Mouse (Mus musculus) cerebellum, adult 11 months (tissue): Measurements from ENCODE around the gene Ldb2.

Source experiments
- DNase-seq: peaks from one replicate; pipeline ENCODE4 v3.0.0; 2022

Ldb2 gene

DNA sequence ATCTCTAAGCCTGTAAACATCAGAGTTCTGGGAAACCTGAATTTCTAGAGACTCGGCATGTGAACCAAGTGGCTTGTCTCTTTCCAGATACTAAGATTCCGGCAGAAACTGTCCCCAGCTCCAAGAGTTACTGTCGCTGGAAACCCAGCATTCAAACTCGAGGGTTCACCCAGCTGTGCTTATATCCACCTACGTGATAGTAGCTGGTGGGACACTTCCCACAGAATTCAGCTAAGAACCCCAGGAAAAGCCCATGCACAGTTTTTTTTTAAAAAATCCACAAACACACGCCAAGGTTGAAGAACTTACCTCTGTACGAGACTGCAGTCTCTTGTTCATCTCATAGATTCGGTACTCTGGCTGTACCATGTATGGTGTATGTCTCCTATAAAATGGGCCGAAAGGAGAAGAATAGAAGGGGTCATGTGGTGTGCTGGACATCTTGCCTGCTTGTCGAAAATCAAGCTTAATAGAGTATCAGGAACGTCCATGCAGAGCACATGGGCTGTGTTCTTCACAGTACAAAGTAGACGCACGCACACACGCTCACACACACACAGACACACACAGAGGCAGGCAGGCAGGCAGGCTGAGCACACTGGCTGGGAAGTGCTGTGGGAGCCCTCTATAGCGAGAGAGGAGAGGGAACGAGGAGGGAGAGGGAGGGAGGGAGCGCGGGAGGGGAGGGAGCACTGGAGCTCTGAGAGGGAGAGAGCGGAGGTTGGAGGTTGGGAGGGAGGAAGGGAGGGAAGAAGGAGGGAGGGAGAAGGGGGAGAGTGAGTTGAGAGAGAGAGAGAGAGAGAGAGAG is at the start of gene Ldb2:
Gene Ldb2 (minus strand): TSS at position 628 of the 808 bp plus-strand sequence.
- DNase-seq: no peak

DNA sequence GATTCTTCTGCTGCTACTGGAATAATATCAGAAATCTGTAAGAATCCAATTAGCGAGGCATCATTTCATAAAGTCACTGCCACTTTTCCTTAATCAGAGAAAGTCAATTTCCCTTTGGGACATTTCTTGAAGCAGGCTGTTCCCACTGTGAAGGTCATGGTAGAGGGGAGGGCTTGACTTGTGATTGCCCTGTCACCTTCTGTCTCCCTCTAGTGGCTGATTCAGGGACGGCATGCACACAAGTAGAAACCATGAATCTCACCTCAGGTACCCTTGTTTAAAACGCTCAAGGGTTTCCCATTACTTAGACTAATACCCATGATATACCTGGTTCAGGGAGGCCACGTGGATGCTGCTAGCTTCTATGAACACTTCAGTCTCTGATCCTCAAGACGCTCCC is 31.8 kb upstream of the Ldb2 start:
- DNase-seq: no peak

DNA sequence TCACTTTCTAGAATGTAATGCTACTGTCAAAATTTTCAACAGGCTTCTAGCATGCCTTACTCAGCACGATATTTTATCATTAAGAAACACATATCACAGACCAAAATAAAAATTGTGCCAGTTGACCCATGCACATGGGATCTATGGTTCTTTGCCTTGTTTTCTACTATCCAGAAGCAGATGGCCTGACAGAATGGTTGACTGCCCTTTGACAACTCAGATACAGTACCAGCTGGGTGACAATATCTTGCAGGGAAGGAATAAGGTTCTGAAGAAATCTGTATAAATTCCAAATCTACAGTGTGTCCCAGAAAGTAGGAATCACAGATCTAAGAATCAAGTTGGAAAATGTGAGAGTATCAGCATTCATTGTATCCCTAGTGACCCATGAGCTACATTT is 16.0 kb upstream of the Ldb2 start:
- no peak for DNase-seq

DNA sequence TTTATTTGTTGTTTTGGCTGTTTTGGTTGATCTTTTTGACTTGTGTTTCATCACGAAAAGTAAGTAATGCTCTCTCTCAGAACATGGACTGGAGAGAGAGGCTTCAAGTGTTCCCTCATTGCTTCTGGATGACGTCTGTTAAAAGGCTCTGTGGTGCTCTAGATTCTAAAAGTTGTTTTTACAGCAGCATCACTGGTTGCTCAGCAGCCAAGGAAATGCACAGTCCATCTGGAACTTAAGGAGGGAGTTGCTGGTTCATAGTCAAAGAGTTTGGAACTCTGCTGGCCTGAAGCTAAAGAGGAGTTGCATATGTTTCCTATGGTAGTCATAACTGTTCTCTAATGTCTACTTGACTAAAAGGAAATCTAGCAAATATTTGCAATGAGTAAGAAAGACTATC is 6.5 kb upstream of the Ldb2 start:
- no peak for DNase-seq

GRCm38 (mm10) chr5:44801100-44801499 is 1.6 kb upstream of the Ldb2 start:
- DNase-seq: no peak

- no peak for DNase-seq
These were observed 381 bp upstream of the Ldb2 start for GRCm38 (mm10) chr5:44799861-44800260.

DNA sequence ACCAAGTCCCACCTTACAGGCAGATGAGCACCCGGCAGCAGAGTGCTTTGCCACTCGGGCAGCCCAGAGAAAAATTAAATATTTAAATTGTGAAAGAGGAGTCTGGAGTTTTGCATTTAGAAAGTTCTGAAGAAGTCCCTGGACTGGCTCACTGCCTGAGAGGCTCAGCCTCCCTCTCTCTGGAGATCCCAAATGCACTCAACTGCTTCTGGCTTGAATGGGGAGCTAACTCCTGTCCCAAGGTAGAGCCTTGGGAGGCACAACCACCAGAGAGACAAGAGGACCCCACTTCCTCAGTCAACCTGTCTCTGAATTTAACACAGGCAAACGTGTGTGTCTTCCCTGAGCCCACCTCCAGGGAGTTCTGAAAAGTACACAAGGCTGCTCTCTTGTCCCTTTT is 987 bp downstream of the Ldb2 start:
- no peak for DNase-seq

DNA sequence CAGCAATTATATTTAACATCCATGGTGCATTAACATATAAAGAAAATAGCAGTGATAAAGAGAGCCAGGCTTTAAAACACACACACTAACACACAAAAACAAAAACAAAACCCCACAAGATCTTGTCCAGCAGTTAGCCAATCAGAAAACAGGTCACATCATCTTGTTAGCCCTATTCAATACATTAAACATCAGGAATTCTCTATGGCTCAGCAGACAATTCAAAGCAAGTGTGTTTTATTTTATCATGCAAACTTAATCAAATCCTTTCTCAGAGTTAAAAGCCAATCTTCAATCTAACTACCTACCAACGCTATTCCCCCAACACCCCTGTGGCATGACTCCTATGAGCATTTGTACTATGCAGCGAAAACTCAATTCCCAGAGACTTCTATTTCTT is 1.4 kb downstream of the Ldb2 start:
- no peak for DNase-seq

DNA sequence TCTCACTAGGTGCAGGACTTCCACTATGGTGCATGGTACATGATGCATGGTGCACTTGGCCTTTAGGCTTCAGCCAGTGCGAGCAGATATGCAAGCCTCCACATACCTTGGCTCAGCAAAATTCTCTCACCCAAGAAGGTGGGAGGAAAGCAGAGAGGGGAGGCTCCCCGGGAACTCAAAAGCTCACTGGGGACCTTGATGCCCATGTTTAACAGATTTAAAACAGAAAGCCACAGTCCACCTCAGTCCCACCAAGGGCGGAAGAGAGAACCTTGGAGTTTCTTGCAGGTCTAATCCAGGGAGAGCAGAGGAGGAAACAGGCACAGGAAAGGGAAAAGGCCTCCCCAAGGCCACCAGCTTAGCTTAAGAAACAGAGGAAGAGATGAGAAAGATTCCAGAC is 14.9 kb downstream of the Ldb2 start:
- DNase-seq: no peak

- no peak for DNase-seq
These were observed 20.1 kb downstream of the Ldb2 start for GRCm38 (mm10) chr5:44779340-44779739.

- DNase-seq: no peak
These were observed 31.0 kb downstream of the Ldb2 start for GRCm38 (mm10) chr5:44768472-44768871.

DNA sequence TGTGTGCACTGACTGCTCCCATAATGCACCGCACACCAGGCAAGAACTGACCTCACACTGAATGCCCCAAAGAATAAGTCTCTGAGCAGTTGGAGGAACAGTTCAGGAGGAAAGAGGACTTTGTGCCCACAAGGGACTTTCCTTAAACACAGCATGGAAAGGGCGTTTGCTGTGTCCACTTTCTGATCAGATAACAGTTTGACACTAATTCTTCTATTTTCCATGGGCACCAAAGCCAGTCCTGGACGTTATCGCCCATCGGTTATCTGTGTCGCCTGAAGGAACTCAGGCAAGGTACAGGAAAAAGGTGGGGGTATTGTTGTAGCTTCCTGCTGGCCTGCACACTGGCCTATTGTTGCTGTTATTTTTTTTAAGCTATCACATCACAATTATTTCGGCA is 34.6 kb downstream of the Ldb2 start:
- DNase-seq: no peak

DNA sequence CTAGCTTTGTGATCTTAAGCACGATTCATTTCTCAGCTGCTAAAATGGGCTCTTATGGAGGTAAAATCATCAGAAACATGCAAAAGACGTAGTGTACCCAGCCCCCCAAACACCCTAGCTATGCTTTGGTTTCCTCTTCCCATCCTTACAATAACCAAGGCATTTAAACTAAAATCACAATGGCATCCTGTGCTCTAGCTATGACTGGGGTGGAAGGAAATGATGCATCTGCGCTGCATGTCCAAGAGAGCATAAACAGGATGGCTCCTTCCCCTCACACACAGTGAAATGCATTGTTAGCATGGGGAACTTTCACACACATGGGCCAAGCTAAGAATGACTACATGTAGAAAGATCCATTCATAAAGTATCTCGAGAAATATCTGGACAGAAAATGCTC is 40.3 kb downstream of the Ldb2 start:
- no peak for DNase-seq

- no peak for DNase-seq
These were observed 45.1 kb downstream of the Ldb2 start for GRCm38 (mm10) chr5:44754156-44754910.

- DNase-seq: no peak
These were observed 53.8 kb downstream of the Ldb2 start for GRCm38 (mm10) chr5:44745706-44746105.

- DNase-seq: no peak
These were observed 63.1 kb downstream of the Ldb2 start for GRCm38 (mm10) chr5:44736366-44736765.

- DNase-seq: no peak
These were observed 65.3 kb downstream of the Ldb2 start for GRCm38 (mm10) chr5:44734131-44734723.

- no peak for DNase-seq
These were observed 69.7 kb downstream of the Ldb2 start for GRCm38 (mm10) chr5:44729646-44730310.

- no peak for DNase-seq
These were observed 71.5 kb downstream of the Ldb2 start for GRCm38 (mm10) chr5:44727995-44728394.

DNA sequence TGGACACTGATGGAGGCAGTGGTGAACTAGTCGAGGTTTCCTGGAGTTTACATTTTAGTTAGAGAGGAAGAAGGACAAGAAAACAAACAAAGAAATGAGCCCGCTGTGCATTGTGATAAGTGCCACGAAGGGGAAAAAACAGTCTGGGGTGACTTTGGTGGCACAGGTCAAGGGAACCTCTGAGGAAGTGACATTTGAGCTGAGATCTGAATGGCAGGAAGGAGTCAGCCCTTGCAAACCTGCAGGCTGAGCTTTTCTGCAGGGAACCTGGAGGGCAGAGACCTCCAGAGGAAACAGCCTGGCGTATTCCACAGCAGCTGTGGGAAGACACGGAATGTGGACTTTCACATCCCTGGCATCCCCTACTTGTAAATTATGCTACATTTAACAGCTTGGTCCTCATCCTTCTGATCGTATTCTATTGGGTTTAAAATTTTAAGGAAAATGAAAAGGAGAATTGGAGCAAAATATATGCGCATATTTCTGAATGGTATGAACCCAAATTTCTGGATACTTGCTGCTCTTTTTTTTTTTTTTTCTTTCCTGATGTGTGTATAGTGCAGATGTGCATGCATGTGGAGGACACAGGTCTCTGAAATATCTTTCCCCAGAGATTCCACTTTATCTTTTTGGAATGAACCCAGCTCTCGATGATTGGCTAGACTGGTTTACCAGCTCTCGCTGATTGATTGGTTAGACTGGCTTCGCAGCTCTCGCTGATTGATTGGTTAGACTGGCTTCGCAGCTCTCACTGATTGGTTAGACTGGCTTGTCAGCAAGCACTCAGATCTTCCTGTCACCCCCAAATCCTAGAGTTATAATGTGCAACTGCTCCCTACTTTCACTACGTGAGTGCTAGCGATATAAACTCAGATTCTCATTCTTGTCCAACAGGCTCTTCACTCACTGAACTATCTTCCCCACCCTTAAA is 72.7 kb downstream of the Ldb2 start:
- DNase-seq: no peak

DNA sequence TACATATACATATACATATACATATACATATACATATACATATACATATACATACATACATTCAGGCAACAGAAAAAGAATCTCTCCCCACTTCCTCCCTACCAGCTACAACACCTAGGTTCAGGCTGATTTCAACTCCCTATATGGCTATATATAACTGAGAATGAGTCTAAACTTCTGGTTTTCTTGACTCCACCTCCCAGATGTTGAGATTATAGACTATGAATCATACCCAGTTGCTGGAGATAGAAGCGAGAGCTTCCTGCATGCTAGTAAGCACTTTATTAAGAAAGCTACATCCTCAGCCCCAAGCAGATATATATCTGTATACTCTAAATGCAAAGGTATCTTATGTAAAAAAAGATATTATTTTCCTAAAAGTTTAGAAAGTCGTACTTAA is 74.0 kb downstream of the Ldb2 start:
- no peak for DNase-seq

- no peak for DNase-seq
These were observed 79.6 kb downstream of the Ldb2 start for GRCm38 (mm10) chr5:44719872-44720271.
